ENCODE assay signal across 8 mouse cellular contexts in the genomic region with DNA sequence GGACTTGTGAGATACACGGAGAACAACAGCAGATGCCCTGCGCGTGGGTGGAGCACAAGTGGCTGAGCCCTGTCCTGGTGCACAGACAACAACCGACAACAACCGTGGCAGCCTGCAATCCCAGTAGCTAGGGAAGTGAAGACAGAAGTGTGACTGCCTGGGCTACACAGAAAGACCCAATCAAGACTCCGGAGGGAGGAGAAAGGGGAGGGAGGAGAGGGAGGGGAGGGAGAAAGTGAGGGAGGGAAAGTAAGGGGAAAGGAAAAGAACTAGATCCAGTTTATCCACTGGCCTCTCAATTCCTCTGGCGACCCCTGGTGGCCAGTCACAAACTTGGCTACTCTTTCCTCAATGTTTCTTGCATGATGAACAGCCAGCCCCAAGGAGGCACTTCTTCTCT. TPM values are rescaled to one million over a fixed set of nuclear protein-coding genes. Genes with fewer than 3 reads are reported as not detected.
DNase-seq lines count a peak whose midpoint lies in the region; ATAC-seq and TF ChIP-seq lines count a peak whose summit lies in the region.

No protein-coding gene starts in this region.

- TF ChIP-seq EP300 in lung, postnatal 0 days (IDR thresholded peaks at IDR 0.05), result no peak

- H3K36me3 ChIP-seq in hindbrain, embryonic 10.5 days, result no peaks in the 10 kb centered on the region
- no peaks in the 10 kb centered on the region for H3K36me3 ChIP-seq in lung, postnatal 0 days (ENCODE audit: insufficient read depth, low read length)

- TF ChIP-seq POLR2A in cerebellum, adult 2 months (IDR thresholded peaks at IDR 0.05; ENCODE audit: borderline replicate concordance, insufficient read depth, low read length), result no peak

- DNase-seq in MN1 (ENCODE audit: low spot score), result peak; percentile 69
- DNase-seq in cerebellum, adult 2 months, result peak; percentile 70 to 79
- peak; percentile 87 for DNase-seq in hindbrain, embryonic 10.5 days (ENCODE audit: low spot score)
- DNase-seq in layer of hippocampus, adult 9-11 months, result peak; percentile 51
- DNase-seq in lung, postnatal 0 days (ENCODE audit: low spot score), result peak; percentile 92
- DNase-seq in retina, postnatal 7 days (ENCODE audit: low read depth, low spot score), result peak; percentile 61
- DNase-seq in urinary bladder, postnatal 10 days (ENCODE audit: low spot score), result peak; percentile 44

- H3K4me1 ChIP-seq in cerebellum, adult 2 months (ENCODE audit: control insufficient read depth, insufficient read depth, low read length), result no peaks in the 10 kb centered on the region
- H3K4me1 ChIP-seq in hindbrain, embryonic 10.5 days (replicated peaks), result peaks cover 23% of the 10 kb centered on the region
- peaks cover 9% of the 10 kb centered on the region; the same call in 1 of the 2 replicates for H3K4me1 ChIP-seq in lung, postnatal 0 days (ENCODE audit: insufficient read depth, low read depth, low read length)

- WGBS in cerebellum, adult 2 months, result 10% methylated on average over 7 of the region's 7 CpGs
- 13% methylated on average over 7 of the region's 7 CpGs for WGBS in hindbrain, embryonic 10.5 days
- 12% methylated on average over 7 of the region's 7 CpGs for WGBS in lung, postnatal 0 days

- no peaks in the 10 kb centered on the region for H3K9me3 ChIP-seq in hindbrain, embryonic 10.5 days
- no peaks in the 10 kb centered on the region for H3K9me3 ChIP-seq in lung, postnatal 0 days (ENCODE audit: low read length)

- H3K4me2 ChIP-seq in lung, postnatal 0 days (replicated peaks; ENCODE audit: low read depth, low read length), result peak overlapping the region; percentile 29; the same call in 1 of the 2 replicates

- no peak overlapping the region for H3K9ac ChIP-seq in lung, postnatal 0 days (replicated peaks; ENCODE audit: low read depth)

- peak; percentile 78 for ATAC-seq in frontal cortex, adult (ENCODE audit: low TSS enrichment)
- peak; percentile 39 for ATAC-seq in lung, postnatal 0 days

- H3K27me3 ChIP-seq in cerebellum, adult 2 months (ENCODE audit: control insufficient read depth, insufficient read depth, low read length), result no peaks in the 10 kb centered on the region
- peaks cover 14% of the 10 kb centered on the region; the same call in 1 of the 2 replicates for H3K27me3 ChIP-seq in hindbrain, embryonic 10.5 days (ENCODE audit: insufficient read depth, poor library complexity, severe bottlenecking)
- H3K27me3 ChIP-seq in lung, postnatal 0 days (replicated peaks; ENCODE audit: insufficient read depth, low read length), result no peaks in the 10 kb centered on the region

- H3K27ac ChIP-seq in cerebellum, adult 2 months (ENCODE audit: insufficient read depth, low read length), result no peak overlapping the region
- H3K27ac ChIP-seq in hindbrain, embryonic 10.5 days, result peak overlapping the region; percentile 53; the same call in 1 of the 2 replicates
- H3K27ac ChIP-seq in lung, postnatal 0 days (ENCODE audit: low read length), result no peak overlapping the region

- peak; percentile 83 for TF ChIP-seq CTCF in cerebellum, adult 2 months (IDR thresholded peaks at IDR 0.05; ENCODE audit: borderline replicate concordance, insufficient read depth, low read depth, low read length)
- TF ChIP-seq CTCF in lung, postnatal 0 days (IDR thresholded peaks at IDR 0.05), result peak; percentile 93

- peak overlapping the region; percentile 13 for H3K4me3 ChIP-seq in cerebellum, adult 2 months (replicated peaks; ENCODE audit: insufficient read depth, low read depth, low read length)
- H3K4me3 ChIP-seq in hindbrain, embryonic 10.5 days, result peak overlapping the region; percentile 36
- no peak overlapping the region for H3K4me3 ChIP-seq in lung, postnatal 0 days (ENCODE audit: low read depth, low read length)

RNA-seq across cellular contexts. Expression of gene Cpvl, which starts 20.1 kb away (rescaled TPM):
- 0.26 and 0.40 TPM in 2 replicates for polyA plus RNA-seq in cerebellum, adult 2 months (2012; rRNA removed)
- 0.24 TPM in 1 of 2 replicates, not detected in the other for polyA plus RNA-seq in hindbrain, embryonic 10.5 days (2016; fragmentation: Nextera tagmentation; extraction: Ambion mirVana)
- 0.18 TPM in 2 replicates for polyA plus RNA-seq in lung, postnatal 0 days (2015; fragmentation: Nextera tagmentation; extraction: Ambion mirVana)
